Mouse (Mus musculus) hindbrain, embryonic 10.5 days (tissue): Measurements from ENCODE around the gene Prkch. TPM values are rescaled to one million over a fixed set of nuclear protein-coding genes. Genes with fewer than 3 reads are reported as not detected.

Source experiments
- DNase-seq: peaks from one replicate; pipeline ENCODE4 v3.0.0-alpha.2; 2017; ENCODE audit warnings: low spot score
- H3K27ac ChIP-seq: fragments of 300-500 bp; sonication (generic); 2 replicates; pipeline ENCODE4 v1.5.1; 2016; ENCODE audit warnings: mild to moderate bottlenecking, moderate library complexity
- H3K27me3 ChIP-seq: fragments of 300-500 bp; sonication (generic); 2 replicates; pipeline ENCODE4 v1.6.1; 2016; ENCODE audit warnings: mild to moderate bottlenecking; ENCODE audit not compliant: poor library complexity, insufficient read depth, severe bottlenecking
- H3K36me3 ChIP-seq: fragments of 300-500 bp; sonication (generic); 2 replicates; pipeline ENCODE4 v1.6.1; 2016; ENCODE audit warnings: mild to moderate bottlenecking, moderate library complexity
- H3K4me1 ChIP-seq: fragments of 300-500 bp; sonication (generic); replicated peaks from 2 replicates; pipeline ENCODE4 v1.6.1; 2016; ENCODE audit warnings: mild to moderate bottlenecking
- H3K4me3 ChIP-seq: fragments of 300-500 bp; sonication (generic); 2 replicates; pipeline ENCODE4 v1.5.1; 2016; ENCODE audit warnings: mild to moderate bottlenecking, moderate library complexity
- H3K9me3 ChIP-seq: fragments of 300-500 bp; sonication (generic); 2 replicates; pipeline ENCODE4 v1.6.1; 2016; ENCODE audit warnings: mild to moderate bottlenecking, moderate library complexity
- WGBS: fragments of 180-500 bp; shearing (Covaris S2); methylation state at CpG from one replicate; pipeline ENCODE4 v1.1.7; 2016; 5-methylcytosine and 5-hydroxymethylcytosine counted together
- polyA plus RNA-seq: library from polyadenylated mRNA; unstranded; fragments of >200 nt; fragmentation: Nextera tagmentation; extraction: Ambion mirVana; gene quantifications from 2 replicates; pipeline ENCODE4 v1.2.1, GENCODE M21; 2016

The Prkch gene
- polyA plus RNA-seq, 1 experiment from 2014 or later: 7.9 TPM

GRCm38 (mm10) chr12:73632671-73633244 is 48.2 kb downstream of the Prkch start:
- no peaks in the 10 kb centered on the region for H3K27me3 ChIP-seq
- H3K27ac ChIP-seq: no peak overlapping the region
- H3K9me3 ChIP-seq: no peaks in the 10 kb centered on the region
- H3K4me1 ChIP-seq: peaks cover 22% of the 10 kb centered on the region
- 27% methylated on average over 8 of the region's 8 CpGs for WGBS
- DNase-seq: no peak
- no peaks in the 10 kb centered on the region for H3K36me3 ChIP-seq
- no peak overlapping the region for H3K4me3 ChIP-seq

GRCm38 (mm10) chr12:73633707-73634106 is 49.1 kb downstream of the Prkch start:
- 91% methylated on average over 4 of the region's 4 CpGs for WGBS
- Histone ChIP-seq H3K27ac (no peak overlapping the region), H3K27me3 (no peaks in the 10 kb centered on the region), H3K36me3 (no peaks in the 10 kb centered on the region), H3K4me1 (peaks cover 22% of the 10 kb centered on the region), H3K4me3 (no peak overlapping the region), H3K9me3 (no peaks in the 10 kb centered on the region)
- no peak for DNase-seq

- 71% methylated on average over 2 of the region's 2 CpGs for WGBS
Observed at GRCm38 (mm10) chr12:73639571-73639970, 55.0 kb downstream of the Prkch start.

GRCm38 (mm10) chr12:73641183-73641582 is 56.6 kb downstream of the Prkch start:
- Histone ChIP-seq H3K4me3 (no peak overlapping the region), H3K27me3 (no peaks in the 10 kb centered on the region), H3K9me3 (no peaks in the 10 kb centered on the region), H3K27ac (no peak overlapping the region), H3K4me1 (peaks cover 2% of the 10 kb centered on the region; the same call in 1 of the 2 replicates), H3K36me3 (no peaks in the 10 kb centered on the region)
- WGBS: 89% methylated on average over 13 of the region's 13 CpGs
- no peak for DNase-seq

More at GRCm38 (mm10) chr12:73639571-73639970, 55.0 kb downstream of the Prkch start:
- no peak for DNase-seq
- Histone ChIP-seq H3K4me3 (no peak overlapping the region), H3K9me3 (no peaks in the 10 kb centered on the region), H3K27me3 (no peaks in the 10 kb centered on the region), H3K4me1 (peaks cover 6% of the 10 kb centered on the region; the same call in 1 of the 2 replicates), H3K27ac (no peak overlapping the region), H3K36me3 (no peaks in the 10 kb centered on the region)

GRCm38 (mm10) chr12:73645216-73645615 is 60.6 kb downstream of the Prkch start:
- H3K27ac ChIP-seq: no peak overlapping the region
- no peak for DNase-seq
- no peaks in the 10 kb centered on the region for H3K9me3 ChIP-seq
- no peak overlapping the region for H3K4me3 ChIP-seq
- 90% methylated on average over 6 of the region's 6 CpGs for WGBS
- H3K36me3 ChIP-seq: no peaks in the 10 kb centered on the region
- no peaks in the 10 kb centered on the region for H3K4me1 ChIP-seq
- H3K27me3 ChIP-seq: no peaks in the 10 kb centered on the region

GRCm38 (mm10) chr12:73647686-73648085 is 63.1 kb downstream of the Prkch start:
- no peaks in the 10 kb centered on the region for H3K4me1 ChIP-seq
- no peak for DNase-seq
- 91% methylated on average over 2 of the region's 2 CpGs for WGBS
- H3K4me3 ChIP-seq: no peak overlapping the region
- no peaks in the 10 kb centered on the region for H3K9me3 ChIP-seq
- H3K36me3 ChIP-seq: no peaks in the 10 kb centered on the region
- no peak overlapping the region for H3K27ac ChIP-seq
- H3K27me3 ChIP-seq: no peaks in the 10 kb centered on the region

- WGBS: 86% methylated on average over 18 of the region's 18 CpGs
Observed at GRCm38 (mm10) chr12:73656568-73657204, 72.1 kb downstream of the Prkch start.

GRCm38 (mm10) chr12:73663421-73663820 is 78.8 kb downstream of the Prkch start:
- DNase-seq: no peak
- no peaks in the 10 kb centered on the region for H3K27me3 ChIP-seq
- no peaks in the 10 kb centered on the region for H3K36me3 ChIP-seq
- no peaks in the 10 kb centered on the region for H3K9me3 ChIP-seq
- no peak overlapping the region for H3K4me3 ChIP-seq
- no peak overlapping the region for H3K27ac ChIP-seq
- WGBS: 85% methylated on average over 3 of the region's 3 CpGs
- 0 out of 2 replicates have a peak, but pooled peaks cover 3% of the 10 kb centered on the region for H3K4me1 ChIP-seq

More at GRCm38 (mm10) chr12:73656568-73657204, 72.1 kb downstream of the Prkch start:
- no peaks in the 10 kb centered on the region for H3K36me3 ChIP-seq
- DNase-seq: no peak
- no peaks in the 10 kb centered on the region for H3K4me1 ChIP-seq
- H3K9me3 ChIP-seq: no peaks in the 10 kb centered on the region
- no peak overlapping the region for H3K27ac ChIP-seq
- H3K27me3 ChIP-seq: no peaks in the 10 kb centered on the region
- no peak overlapping the region for H3K4me3 ChIP-seq

GRCm38 (mm10) chr12:73666701-73667100 is 82.1 kb downstream of the Prkch start:
- no peak for DNase-seq
- WGBS: 92% methylated on average over 2 of the region's 2 CpGs
- no peak overlapping the region for H3K27ac ChIP-seq
- no peaks in the 10 kb centered on the region for H3K9me3 ChIP-seq
- peaks cover 9% of the 10 kb centered on the region for H3K4me1 ChIP-seq
- no peaks in the 10 kb centered on the region for H3K27me3 ChIP-seq
- H3K36me3 ChIP-seq: no peaks in the 10 kb centered on the region
- H3K4me3 ChIP-seq: no peak overlapping the region

GRCm38 (mm10) chr12:73667607-73668006 is 83.0 kb downstream of the Prkch start:
- Histone ChIP-seq H3K27ac (no peak overlapping the region), H3K36me3 (no peaks in the 10 kb centered on the region), H3K4me1 (peaks cover 14% of the 10 kb centered on the region), H3K9me3 (no peaks in the 10 kb centered on the region), H3K27me3 (no peaks in the 10 kb centered on the region), H3K4me3 (no peak overlapping the region)
- no peak for DNase-seq
- 76% methylated on average over 7 of the region's 7 CpGs for WGBS

- peaks cover 29% of the 10 kb centered on the region for H3K4me1 ChIP-seq
- no peaks in the 10 kb centered on the region for H3K9me3 ChIP-seq
- DNase-seq: no peak
- WGBS: 82% methylated on average over 6 of the region's 6 CpGs
- no peaks in the 10 kb centered on the region for H3K36me3 ChIP-seq
- H3K4me3 ChIP-seq: no peak overlapping the region
- H3K27ac ChIP-seq: no peak overlapping the region
- H3K27me3 ChIP-seq: no peaks in the 10 kb centered on the region
Observed at GRCm38 (mm10) chr12:73670739-73671138, 86.1 kb downstream of the Prkch start.

- DNase-seq: no peak
- Histone ChIP-seq H3K36me3 (no peaks in the 10 kb centered on the region), H3K4me3 (no peak overlapping the region), H3K27ac (peak overlapping the region; percentile 59; the same call in 1 of the 2 replicates), H3K9me3 (no peaks in the 10 kb centered on the region), H3K27me3 (no peaks in the 10 kb centered on the region), H3K4me1 (peaks cover 29% of the 10 kb centered on the region)
- WGBS: 41% methylated on average over 3 of the region's 3 CpGs
Observed at GRCm38 (mm10) chr12:73671540-73671939, 86.9 kb downstream of the Prkch start.

GRCm38 (mm10) chr12:73672007-73672406 is 87.4 kb downstream of the Prkch start:
- WGBS: 65% methylated on average over 4 of the region's 4 CpGs
- H3K27me3 ChIP-seq: no peaks in the 10 kb centered on the region
- peaks cover 29% of the 10 kb centered on the region for H3K4me1 ChIP-seq
- no peak overlapping the region for H3K4me3 ChIP-seq
- H3K9me3 ChIP-seq: no peaks in the 10 kb centered on the region
- H3K36me3 ChIP-seq: no peaks in the 10 kb centered on the region
- DNase-seq: no peak
- peak overlapping the region; percentile 59; the same call in 1 of the 2 replicates for H3K27ac ChIP-seq
